Mouse (Mus musculus): ENCODE results near the gene Ciao1.

GRCm38 (mm10) chr2:127251457-127251856 is 3.8 kb upstream of the Ciao1 start:
- TF ChIP-seq CTCF (IDR thresholded peaks at IDR 0.05; ENCODE audit: borderline replicate concordance, insufficient read depth, low read depth, low read length) (no peak), POLR2A (IDR thresholded peaks at IDR 0.05; ENCODE audit: borderline replicate concordance, insufficient read depth, low read length) (no peak)

Data from cerebellum, adult 2 months (tissue).